Mouse (Mus musculus): ENCODE results near the gene G430095P16Rik.

GRCm38 (mm10) chr8:84725246-84725940 is 2.6 kb downstream of the G430095P16Rik start:
- TF ChIP-seq CTCF (IDR thresholded peaks at IDR 0.05; ENCODE audit: low read depth, low read length) (peak; percentile 24; the same call in 1 of the 2 replicates), POLR2A (IDR thresholded peaks at IDR 0.05; ENCODE audit: borderline replicate concordance, low read depth, low read length) (no peak)

Data from bone marrow macrophage, adult 2 months (primary cell).